Mouse (Mus musculus) liver, adult 10 weeks (tissue): ENCODE measurements around the gene Eci1. TPM values are rescaled to one million over a fixed set of nuclear protein-coding genes. Genes with fewer than 3 reads are reported as not detected.

Source experiments
- polyA plus RNA-seq: library from polyadenylated mRNA; stranded (reverse); fragments of 350-450 nt; fragmentation: Illumina TruSeq; extraction: RNeasy Lipid Tissue Mini Kit (QIAGEN cat#74804); gene quantifications from one replicate; pipeline ENCODE4 v1.2.3, GENCODE M21; 2014; ENCODE audit warnings: low read depth, low replicate concordance

The Eci1 gene
- polyA plus RNA-seq = 61.8 TPM

DNA sequence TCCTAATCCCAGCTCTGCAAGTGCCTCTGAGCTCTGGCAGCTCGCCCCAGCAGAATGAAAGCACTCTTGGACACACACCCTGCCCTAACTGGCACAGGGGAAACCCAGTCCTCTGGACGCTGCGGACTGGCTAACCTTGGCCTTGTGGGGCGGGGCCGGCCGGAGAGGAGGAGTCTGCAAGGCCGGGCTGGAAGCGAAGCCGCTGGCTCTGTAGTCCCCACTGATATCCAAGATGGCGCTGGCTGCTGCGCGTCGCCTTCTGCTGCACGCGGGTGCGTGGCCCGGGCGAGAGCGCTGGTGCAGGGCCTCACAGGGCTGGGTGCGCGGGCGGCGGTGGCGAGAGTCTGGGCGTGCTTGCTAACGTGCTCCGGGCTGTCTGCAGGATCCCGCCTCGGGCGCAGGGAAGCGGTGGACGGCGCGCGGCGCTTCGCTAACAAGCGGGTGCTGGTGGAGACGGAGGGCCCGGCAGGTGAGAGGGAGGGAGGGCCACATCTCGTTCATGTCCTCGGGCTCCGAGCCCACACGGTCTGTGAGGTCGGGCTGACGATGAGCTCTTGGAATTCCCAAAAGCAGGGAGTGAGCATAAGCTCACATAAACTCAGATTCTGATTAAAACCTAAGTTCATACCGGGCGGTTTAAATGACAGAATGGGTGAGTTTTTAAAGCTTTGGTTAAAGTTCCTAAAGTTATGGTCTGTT is at the start of gene Eci1:
Gene Eci1 (plus strand): TSS at position 171 of the 699 bp plus-strand sequence.

DNA sequence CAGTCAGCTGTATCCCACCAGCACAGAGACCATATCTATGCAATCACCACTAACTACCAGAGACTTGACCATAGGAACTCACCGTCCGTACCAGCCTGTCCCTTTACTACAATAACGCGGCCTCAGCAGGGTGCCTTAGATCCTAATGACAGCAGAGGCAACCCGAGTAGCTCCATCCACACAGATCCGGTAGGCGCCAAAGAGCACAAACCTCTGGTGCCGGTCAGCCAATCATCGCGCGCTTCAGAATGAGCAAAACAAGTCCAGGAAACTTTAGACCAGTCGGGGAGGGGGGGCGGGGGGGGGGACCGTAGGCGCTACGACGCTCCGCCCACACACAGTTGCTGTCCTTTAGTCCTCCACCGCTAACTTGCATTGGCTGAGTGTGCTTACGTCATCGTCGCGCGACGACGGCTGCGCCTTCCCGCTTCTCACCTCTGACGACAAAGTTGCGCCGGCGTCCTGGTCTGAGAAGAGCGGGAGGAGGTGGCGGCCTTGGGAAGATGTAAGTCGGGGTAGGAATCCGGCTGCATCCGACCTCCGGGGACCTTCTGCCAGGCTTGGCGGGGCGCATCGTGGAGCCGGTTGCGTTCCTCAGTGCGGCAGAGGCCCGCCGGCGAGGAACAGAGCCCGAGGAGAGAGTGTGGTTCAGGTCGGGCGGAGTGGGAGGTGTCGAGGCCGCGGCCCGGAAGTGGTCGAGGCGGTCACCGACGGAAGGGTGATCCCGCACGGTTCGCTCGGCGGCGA is 12.0 kb upstream of the Eci1 start, which contains the start of gene Rnps1:
Gene Rnps1 (plus strand): TSS at position 336 of the 747 bp plus-strand sequence.

DNA sequence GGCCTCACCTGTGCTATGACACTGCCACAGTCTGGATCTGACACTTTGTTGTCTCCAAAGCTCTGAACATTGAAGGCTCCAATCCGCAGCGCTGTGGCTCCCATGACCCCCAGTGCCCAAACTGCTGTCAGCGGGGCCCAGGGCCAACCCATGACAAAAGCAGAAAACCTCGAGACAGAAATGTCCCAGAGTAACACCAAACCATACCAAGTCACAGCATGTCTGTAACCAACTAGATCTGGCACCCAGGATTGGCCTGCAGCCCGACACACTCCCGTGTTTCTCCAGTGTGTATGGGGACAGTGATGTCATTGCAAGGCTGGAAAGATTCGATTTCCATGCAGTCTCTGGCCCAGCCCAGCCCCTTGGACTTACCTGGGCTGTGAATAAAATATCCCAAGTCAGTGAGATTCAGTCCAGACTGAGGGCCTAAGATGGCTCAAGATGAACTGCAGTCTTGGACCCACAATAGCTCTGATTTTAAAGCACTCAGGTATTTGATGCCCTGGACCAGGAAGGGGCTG is 16.3 kb downstream of the Eci1 start, which contains the start of gene Dnase1l2:
Gene Dnase1l2 (minus strand): TSS at position 474 of the 524 bp plus-strand sequence.

DNA sequence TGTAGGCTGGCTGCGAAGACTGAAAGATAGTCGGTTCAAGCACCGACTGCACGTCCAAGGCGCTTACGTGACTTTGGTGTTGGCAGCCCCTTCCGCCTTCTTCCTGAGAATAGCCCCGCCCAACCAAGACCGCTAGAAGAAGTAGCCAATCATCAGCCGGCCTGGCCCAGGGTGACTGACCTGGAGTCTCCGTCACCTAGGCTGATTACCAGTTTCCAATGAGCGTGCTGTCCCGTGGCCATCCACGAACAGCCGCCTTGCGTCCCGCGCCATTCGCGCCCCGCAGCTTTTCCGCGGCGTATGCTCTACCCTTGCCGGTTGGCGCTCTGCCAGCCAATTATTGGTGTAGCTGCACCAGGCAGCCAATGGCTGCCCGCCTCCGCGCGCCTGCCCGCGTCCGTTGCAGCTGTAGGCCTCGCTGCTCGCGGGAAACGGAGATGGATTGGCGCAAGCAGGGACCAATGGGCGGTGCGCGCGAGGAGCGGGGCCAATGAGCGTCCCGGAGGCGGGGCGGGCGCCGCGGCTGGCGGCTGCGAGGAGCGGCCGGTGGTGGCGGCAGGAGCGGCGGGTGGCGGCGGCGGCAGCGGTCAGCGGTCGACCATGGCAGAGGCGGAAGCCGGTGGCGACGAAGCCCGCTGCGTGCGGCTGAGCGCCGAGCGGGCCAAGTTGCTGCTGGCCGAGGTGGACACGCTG is 43.6 kb downstream of the Eci1 start, which contains the start of the genes E4f1 and Pgp:
Gene E4f1 (minus strand): TSS at position 404 of the 693 bp plus-strand sequence.
Gene Pgp (plus strand): TSS at position 483 of the 693 bp plus-strand sequence.

DNA sequence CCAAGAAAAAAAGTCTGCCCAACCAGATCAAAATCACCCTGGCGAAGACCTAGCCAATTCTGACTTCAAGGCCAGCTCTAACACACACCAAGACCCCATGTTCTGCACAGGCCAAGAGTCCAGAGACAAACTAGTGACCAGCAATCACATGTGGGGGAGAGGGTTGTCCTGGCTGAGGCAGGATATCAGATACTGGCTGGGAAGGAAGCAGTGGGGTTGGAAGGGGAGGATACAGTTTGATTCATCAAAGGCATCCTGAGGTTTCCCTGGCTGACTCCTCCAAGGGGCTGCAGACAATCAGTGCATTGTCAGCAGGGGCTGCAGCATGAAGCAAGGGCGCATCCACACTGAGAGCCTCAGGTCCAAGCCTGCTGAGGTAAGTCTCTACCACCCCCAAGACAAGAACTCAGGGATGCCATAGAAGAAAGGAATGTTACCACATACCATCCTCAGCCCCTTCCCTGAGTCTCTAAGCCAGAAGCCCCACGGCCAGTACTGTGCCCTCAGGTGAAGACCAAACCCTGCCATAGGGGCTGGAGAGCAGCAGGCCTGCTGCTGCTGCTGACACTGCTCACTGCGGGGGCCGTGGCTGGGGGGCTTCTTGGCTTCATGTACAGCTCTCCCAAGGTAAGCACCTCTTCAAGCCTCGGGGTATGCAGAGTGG is 47.3 kb downstream of the Eci1 start, which contains the start of gene Bricd5:
Gene Bricd5 (plus strand): TSS at position 273 of the 664 bp plus-strand sequence.

DNA sequence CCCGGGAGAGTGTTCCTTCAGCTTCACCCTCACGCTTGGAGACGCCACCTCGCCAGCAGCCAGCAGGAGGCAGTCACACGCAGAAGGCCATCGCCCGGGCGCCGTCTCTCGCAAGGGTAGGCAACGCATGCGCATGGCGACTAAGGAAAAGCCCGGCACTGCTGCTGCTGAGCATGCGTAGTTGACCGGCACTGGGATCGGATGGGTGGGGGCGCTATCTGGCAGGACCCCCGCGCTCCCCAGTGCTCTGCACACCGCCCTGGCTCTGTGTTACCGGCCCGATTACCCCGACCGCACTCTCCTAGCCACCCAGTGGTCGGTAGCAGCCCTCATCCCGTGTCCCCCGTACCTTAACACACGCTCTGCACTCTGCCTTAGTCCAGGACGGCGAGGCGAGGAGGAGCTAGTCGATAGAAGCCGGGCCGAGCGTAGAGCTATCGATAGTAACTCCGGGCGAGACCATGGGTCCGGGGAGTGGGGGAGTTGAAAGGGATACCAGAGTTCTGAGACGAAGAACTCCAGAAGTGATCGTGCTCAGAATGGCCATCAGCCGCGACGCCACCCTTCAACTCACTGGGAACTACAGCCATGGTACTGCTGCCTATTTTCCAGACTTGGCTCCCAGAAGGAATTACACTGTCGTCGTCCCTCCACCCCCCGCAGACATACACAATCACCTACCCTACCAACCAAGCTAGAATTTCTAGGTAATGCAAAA is 52.4 kb downstream of the Eci1 start, which contains the start of gene Mlst8:
Gene Mlst8 (minus strand): TSS at position 416 of the 718 bp plus-strand sequence.

DNA sequence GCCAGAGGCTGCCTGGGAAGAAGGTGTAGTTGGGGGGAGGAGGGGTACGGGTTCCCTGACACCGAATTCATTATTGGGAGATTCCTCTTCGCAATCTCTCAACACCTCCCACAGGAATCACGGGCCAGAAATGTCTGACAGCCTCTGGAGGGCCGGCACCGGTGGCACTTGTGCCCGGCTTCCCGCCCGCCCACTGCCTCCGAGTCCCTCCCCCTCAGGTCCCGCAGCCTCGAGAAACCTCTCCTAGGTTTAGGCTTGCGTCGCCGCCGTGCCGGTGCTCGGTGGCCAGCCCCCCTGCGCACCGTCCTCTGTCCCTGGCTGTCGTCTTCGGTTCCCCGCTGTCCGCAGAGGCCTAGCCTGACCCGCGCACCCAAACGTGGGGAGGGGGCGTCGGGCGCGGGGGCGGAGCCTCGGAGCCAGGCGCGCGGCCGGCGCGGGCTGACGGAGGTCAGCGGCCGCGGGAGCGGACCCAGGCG is 61.8 kb downstream of the Eci1 start, which contains the start of gene Caskin1:
Gene Caskin1 (plus strand): TSS at position 416 of the 476 bp plus-strand sequence.

Other genes with a start within 250 kb of the Eci1 start
- 7.0 TPM for gene Tbc1d24, start 221.1 kb upstream of the Eci1 start, polyA plus RNA-seq
- gene Ntn3, start 217.1 kb upstream of the Eci1 start, polyA plus RNA-seq = 0.32 TPM
- 19.8 TPM for gene Tedc2, start 205.8 kb upstream of the Eci1 start, polyA plus RNA-seq
- 0.50 TPM for gene Ccnf, start 175.2 kb upstream of the Eci1 start, polyA plus RNA-seq
- gene Abca17, start 75.6 kb upstream of the Eci1 start, polyA plus RNA-seq = not detected
- 8.9 TPM for gene Abca3, start 74.7 kb upstream of the Eci1 start, polyA plus RNA-seq
- 19.3 TPM for gene Rnps1, start 12.1 kb upstream of the Eci1 start, polyA plus RNA-seq
- gene Dnase1l2, start 16.5 kb downstream of the Eci1 start, polyA plus RNA-seq = not detected
- 0.37 TPM for gene E4f1, start 43.7 kb downstream of the Eci1 start, polyA plus RNA-seq
- gene Pgp, start 43.8 kb downstream of the Eci1 start, polyA plus RNA-seq = 6.5 TPM
- not detected for gene Bricd5, start 47.2 kb downstream of the Eci1 start, polyA plus RNA-seq
- gene Mlst8, start 52.4 kb downstream of the Eci1 start, polyA plus RNA-seq = 1.8 TPM
- not detected for gene Caskin1, start 62.0 kb downstream of the Eci1 start, polyA plus RNA-seq
- 3.5 TPM for gene Traf7, start 101.3 kb downstream of the Eci1 start, polyA plus RNA-seq
- gene Rab26, start 107.6 kb downstream of the Eci1 start, polyA plus RNA-seq = not detected
- 1.3 TPM for gene Pkd1, start 123.2 kb downstream of the Eci1 start, polyA plus RNA-seq
- gene Tsc2, start 206.0 kb downstream of the Eci1 start, polyA plus RNA-seq = 7.0 TPM
- 0.50 TPM for gene Nthl1, start 206.0 kb downstream of the Eci1 start, polyA plus RNA-seq
- gene Slc9a3r2, start 223.7 kb downstream of the Eci1 start, polyA plus RNA-seq = 3.9 TPM
- not detected for gene Npw, start 231.8 kb downstream of the Eci1 start, polyA plus RNA-seq
- gene Zfp598, start 243.0 kb downstream of the Eci1 start, polyA plus RNA-seq = 3.4 TPM